Mouse (Mus musculus) limb, embryonic 13.5 days (tissue): ENCODE results near the gene Psme2. TPM values are rescaled to one million over a fixed set of nuclear protein-coding genes. Genes with fewer than 3 reads are reported as not detected.

Experiments used
- ATAC-seq: fragments of 200-750 bp; cut with Nextera tagmentation; 2 replicates; pipeline ENCODE4 v1.8.0; 2017; ENCODE audit warnings: low read depth, moderate number of reproducible peaks, moderate TSS enrichment; ENCODE audit not compliant: low FRiP score
- H3K27ac ChIP-seq: fragments of 300-500 bp; sonication (generic); 2 replicates; pipeline ENCODE4 v1.5.1; 2015; ENCODE audit warnings: inconsistent platforms, mild to moderate bottlenecking, moderate library complexity
- H3K27me3 ChIP-seq: fragments of 300-500 bp; sonication (generic); 2 replicates; pipeline ENCODE4 v1.6.1; 2015; ENCODE audit warnings: mild to moderate bottlenecking, inconsistent platforms
- H3K36me3 ChIP-seq: fragments of 300-500 bp; sonication (generic); 2 replicates; pipeline ENCODE4 v1.6.1; 2015; ENCODE audit warnings: inconsistent platforms, mild to moderate bottlenecking, moderate library complexity
- H3K4me1 ChIP-seq: fragments of 300-500 bp; sonication (generic); 2 replicates; pipeline ENCODE4 v1.6.1; 2015; ENCODE audit warnings: inconsistent platforms
- H3K4me2 ChIP-seq: fragments of 300-500 bp; sonication (generic); replicated peaks from 2 replicates; pipeline ENCODE4 v1.6.1; 2015; ENCODE audit warnings: inconsistent platforms, mild to moderate bottlenecking, moderate library complexity
- H3K4me3 ChIP-seq: fragments of 300-500 bp; sonication (generic); 2 replicates; pipeline ENCODE4 v1.5.1; 2015; ENCODE audit warnings: moderate library complexity, mild to moderate bottlenecking, inconsistent platforms
- H3K9ac ChIP-seq: fragments of 300-500 bp; sonication (generic); 2 replicates; pipeline ENCODE4 v1.6.1; 2015; ENCODE audit warnings: mild to moderate bottlenecking, inconsistent platforms
- H3K9me3 ChIP-seq: fragments of 300-500 bp; sonication (generic); 2 replicates; pipeline ENCODE4 v1.6.1; 2016; ENCODE audit warnings: inconsistent platforms
- WGBS: fragments of 180-500 bp; shearing (Covaris S2); methylation state at CpG from one replicate; pipeline ENCODE4 v1.1.7; 2015; 5-methylcytosine and 5-hydroxymethylcytosine counted together
- polyA plus RNA-seq: library from polyadenylated mRNA; unstranded; fragments of >200 nt; fragmentation: Nextera tagmentation; extraction: Ambion mirVana; gene quantifications from 2 replicates; pipeline ENCODE4 v1.2.1, GENCODE M21; 2015

Gene Psme2
- polyA plus RNA-seq, 1 experiment from 2014 or later, result 280 TPM

- Histone ChIP-seq H3K9me3 (no peaks in the 10 kb centered on the region), H3K27me3 (no peaks in the 10 kb centered on the region), H3K4me1 (no peaks in the 10 kb centered on the region), H3K4me2 (no peak overlapping the region), H3K36me3 (peaks cover 18% of the 10 kb centered on the region), H3K27ac (no peak overlapping the region), H3K4me3 (no peak overlapping the region), H3K9ac (no peak overlapping the region)
- no peak for ATAC-seq
- WGBS, result 76% methylated on average over 6 of the region's 6 CpGs
These were observed 22.4 kb upstream of the Psme2 start for GRCm38 (mm10) chr14:55613346-55613745.

- Histone ChIP-seq H3K9ac (no peak overlapping the region), H3K4me2 (no peak overlapping the region), H3K36me3 (peaks cover 49% of the 10 kb centered on the region), H3K4me1 (peaks cover 14% of the 10 kb centered on the region), H3K27me3 (no peaks in the 10 kb centered on the region), H3K4me3 (no peak overlapping the region), H3K9me3 (no peaks in the 10 kb centered on the region), H3K27ac (no peak overlapping the region)
- WGBS, result 95% methylated on average over 6 of the region's 6 CpGs
- no peak for ATAC-seq
These were observed 17.4 kb upstream of the Psme2 start for GRCm38 (mm10) chr14:55608339-55608738.

- Histone ChIP-seq H3K4me3 (no peak overlapping the region), H3K4me2 (no peak overlapping the region), H3K27me3 (no peaks in the 10 kb centered on the region), H3K9ac (no peak overlapping the region), H3K4me1 (peaks cover 17% of the 10 kb centered on the region), H3K27ac (no peak overlapping the region), H3K36me3 (peaks cover 74% of the 10 kb centered on the region), H3K9me3 (no peaks in the 10 kb centered on the region)
- ATAC-seq, result no peak
- 92% methylated on average over 16 of the region's 16 CpGs for WGBS
These were observed 15.0 kb upstream of the Psme2 start for GRCm38 (mm10) chr14:55605743-55606459.

GRCm38 (mm10) chr14:55604823-55605222 lies 13.9 kb upstream of the Psme2 start:
- Histone ChIP-seq H3K27me3 (no peaks in the 10 kb centered on the region), H3K4me2 (peak overlapping the region; percentile 64), H3K36me3 (peaks cover 80% of the 10 kb centered on the region), H3K9me3 (no peaks in the 10 kb centered on the region), H3K27ac (no peak overlapping the region), H3K4me3 (peak overlapping the region; percentile 41; the same call in 1 of the 2 replicates), H3K4me1 (peaks cover 17% of the 10 kb centered on the region), H3K9ac (no peak overlapping the region)
- whole genome bisulfite sequencing, result 91% methylated on average over 11 of the region's 11 CpGs
- ATAC-seq, result no peak

- H3K4me2 ChIP-seq, result peak overlapping the region; percentile 64
- WGBS, result 16% methylated on average over 19 of the region's 19 CpGs
- no peaks in the 10 kb centered on the region for H3K9me3 ChIP-seq
- peak; percentile 92 for ATAC-seq
- H3K4me1 ChIP-seq, result peaks cover 17% of the 10 kb centered on the region
- no peaks in the 10 kb centered on the region for H3K27me3 ChIP-seq
- peak overlapping the region; percentile 65 for H3K9ac ChIP-seq
- H3K36me3 ChIP-seq, result peaks cover 80% of the 10 kb centered on the region
- peak overlapping the region; percentile 41 for H3K4me3 ChIP-seq
- H3K27ac ChIP-seq, result peak overlapping the region; percentile 72
These were observed 13.0 kb upstream of the Psme2 start for GRCm38 (mm10) chr14:55603633-55604576.

- peaks cover 80% of the 10 kb centered on the region for H3K36me3 ChIP-seq
- peak within 1 kb of the TSS; percentile 72 for H3K27ac ChIP-seq
- no peak for ATAC-seq
- no peaks in the 10 kb centered on the region for H3K9me3 ChIP-seq
- peaks cover 17% of the 10 kb centered on the region for H3K4me1 ChIP-seq
- peak within 1 kb of the TSS; percentile 65 for H3K9ac ChIP-seq
- 81% methylated on average over 7 of the region's 7 CpGs for WGBS
- no peaks in the 10 kb centered on the region for H3K27me3 ChIP-seq
- peak within 1 kb of the TSS; percentile 64 for H3K4me2 ChIP-seq
- peak within 1 kb of the TSS; percentile 41 for H3K4me3 ChIP-seq
These were observed 12.3 kb upstream of the Psme2 start, which contains the start of gene Irf9 for GRCm38 (mm10) chr14:55603271-55603632. Irf9 (plus strand) TSS chr14:55603571.

GRCm38 (mm10) chr14:55598521-55599390 lies 7.8 kb upstream of the Psme2 start:
- Histone ChIP-seq H3K4me2 (no peak overlapping the region), H3K4me3 (no peak overlapping the region), H3K9me3 (no peaks in the 10 kb centered on the region), H3K9ac (no peak overlapping the region), H3K4me1 (peaks cover 8% of the 10 kb centered on the region), H3K27me3 (no peaks in the 10 kb centered on the region), H3K27ac (no peak overlapping the region), H3K36me3 (peaks cover 90% of the 10 kb centered on the region)
- 93% methylated on average over 21 of the region's 21 CpGs for WGBS
- ATAC-seq, result no peak

- H3K9ac ChIP-seq, result no peak overlapping the region
- no peaks in the 10 kb centered on the region for H3K9me3 ChIP-seq
- WGBS, result 83% methylated on average over 13 of the region's 13 CpGs
- no peak for ATAC-seq
- no peaks in the 10 kb centered on the region for H3K27me3 ChIP-seq
- no peak overlapping the region for H3K4me2 ChIP-seq
- H3K27ac ChIP-seq, result no peak overlapping the region
- H3K4me1 ChIP-seq, result peaks cover 19% of the 10 kb centered on the region
- H3K36me3 ChIP-seq, result peaks cover 68% of the 10 kb centered on the region
- no peak overlapping the region for H3K4me3 ChIP-seq
These were observed 5.2 kb upstream of the Psme2 start for GRCm38 (mm10) chr14:55596036-55596690.

GRCm38 (mm10) chr14:55592226-55592625 lies 1.3 kb upstream of the Psme2 start:
- peak overlapping the region; percentile 99 for H3K4me2 ChIP-seq
- H3K4me3 ChIP-seq, result peak overlapping the region; percentile 97
- 3% methylated on average over 16 of the region's 16 CpGs for WGBS
- peak overlapping the region; percentile 48; the same call in 1 of the 2 replicates for H3K27ac ChIP-seq
- peak overlapping the region; percentile 89 for H3K9ac ChIP-seq
- no peaks in the 10 kb centered on the region for H3K9me3 ChIP-seq
- no peak for ATAC-seq
- H3K36me3 ChIP-seq, result peaks cover 55% of the 10 kb centered on the region
- peaks cover 29% of the 10 kb centered on the region for H3K4me1 ChIP-seq
- no peaks in the 10 kb centered on the region for H3K27me3 ChIP-seq

GRCm38 (mm10) chr14:55591331-55591891 lies 498 bp upstream of the Psme2 start, which contains the start of gene Rnf31:
Rnf31 (plus strand) TSS chr14:55591708.
- H3K9me3 ChIP-seq, result no peaks in the 10 kb centered on the region
- peak within 1 kb of the TSS; percentile 97 for H3K4me3 ChIP-seq
- peak within 1 kb of the TSS; percentile 89 for H3K9ac ChIP-seq
- peak within 1 kb of the TSS; percentile 99 for H3K4me2 ChIP-seq
- no peaks in the 10 kb centered on the region for H3K27me3 ChIP-seq
- WGBS, result under 1% methylated on average over 33 of the region's 33 CpGs
- peaks cover 29% of the 10 kb centered on the region for H3K4me1 ChIP-seq
- ATAC-seq, result peak; percentile 89
- peaks cover 50% of the 10 kb centered on the region for H3K36me3 ChIP-seq
- peak within 1 kb of the TSS; percentile 97 for H3K27ac ChIP-seq
